Mouse (Mus musculus) E14TG2a.4 (cell line): ENCODE measurements around the gene Pilra.

Source experiments
- CTCF ChIP-seq: conservative IDR thresholded peaks from 2 replicates; pipeline ENCODE4 v1.5.1; 2014; ENCODE audit warnings: low read length
- NANOG ChIP-seq: IDR thresholded peaks from 2 replicates; pipeline ENCODE4 v1.6.1; 2014; ENCODE audit warnings: borderline replicate concordance, low read length, mixed read lengths
- POU5F1 ChIP-seq: IDR thresholded peaks from 2 replicates; pipeline ENCODE4 v1.6.1; 2014; ENCODE audit warnings: low read length, borderline replicate concordance

- TF ChIP-seq CTCF (no peak), NANOG (no peak), POU5F1 (no peak)
Measured at GRCm38 (mm10) chr5:137783901-137784540, 52.1 kb downstream of the Pilra start.
